Mouse (Mus musculus) urinary bladder, postnatal 25 days (tissue): ENCODE data around the gene Gm21973.
A peak's percentile ranks its signal among the peaks of the same experiment; 100 is the strongest.

Source experiments
- DNase-seq: peaks from one replicate; pipeline ENCODE4 v3.0.0; 2022; ENCODE audit warnings: low spot score

Gm21973 gene

GRCm38 (mm10) chr15:10325080-10325479, at the start of gene Gm21973:
TSS of gene Gm21973 (plus strand) at chr15:10325380.
- DNase-seq = no peak

DNA sequence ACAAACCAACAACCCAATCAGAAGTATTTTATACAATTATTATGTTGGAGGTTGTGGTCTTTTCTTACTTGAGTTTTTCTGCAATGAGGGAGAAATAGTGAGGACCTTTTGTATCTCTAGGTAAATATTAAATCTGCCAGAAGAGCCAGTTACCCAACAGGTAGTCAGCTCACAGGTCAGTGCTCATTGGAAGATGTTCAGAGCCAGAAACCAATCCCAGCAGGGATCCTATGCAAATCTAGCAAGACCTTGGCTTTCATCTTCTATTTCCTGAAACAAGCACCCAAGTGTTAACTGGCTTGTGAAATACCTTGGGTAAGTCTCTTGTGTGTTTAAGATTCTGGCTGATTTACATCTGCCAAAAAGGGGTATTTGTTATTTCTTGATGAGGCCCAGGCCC, 48.8 kb upstream of the Gm21973 start:
- no peak for DNase-seq

DNA sequence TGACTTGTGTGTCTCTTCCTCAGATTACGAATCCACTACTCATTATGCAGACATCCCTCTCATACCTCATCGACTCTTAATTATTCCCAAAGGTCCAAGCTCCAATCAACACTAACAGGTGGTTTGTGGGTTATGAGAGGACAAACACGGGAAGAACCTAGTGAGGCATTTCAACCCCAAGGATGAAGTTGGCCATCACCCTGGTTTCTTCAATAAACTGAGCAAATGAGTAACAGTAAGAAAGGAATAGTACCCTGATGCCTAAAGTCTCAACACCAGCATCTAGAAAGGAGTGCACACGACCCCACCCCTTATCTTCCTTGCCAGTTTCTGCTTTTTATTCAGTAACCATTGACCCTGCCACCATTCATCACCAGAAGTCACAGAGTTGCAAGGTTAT, 47.7 kb upstream of the Gm21973 start:
- DNase-seq = no peak

DNA sequence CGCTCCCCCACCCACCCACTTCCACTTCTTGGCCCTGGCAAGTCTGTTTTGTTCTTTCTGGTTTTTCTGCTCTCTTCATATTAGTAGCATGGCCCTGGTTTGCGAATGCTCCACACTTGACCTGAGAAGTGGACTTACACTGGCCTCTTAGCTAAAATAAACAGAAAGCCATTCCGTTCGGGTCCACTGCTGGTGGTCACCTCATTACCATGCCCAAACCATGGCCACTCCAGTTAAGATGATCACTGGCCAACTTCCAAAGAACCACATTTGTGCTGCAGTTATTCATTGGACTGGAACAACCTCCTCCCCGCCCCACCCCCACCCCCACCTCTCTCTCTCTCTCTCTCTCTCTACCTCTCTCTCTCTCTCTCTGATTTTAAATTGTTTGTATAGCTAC, 43.6 kb upstream of the Gm21973 start:
- DNase-seq = no peak

- no peak for DNase-seq
Observed at GRCm38 (mm10) chr15:10283661-10284060, 41.5 kb upstream of the Gm21973 start.

DNA sequence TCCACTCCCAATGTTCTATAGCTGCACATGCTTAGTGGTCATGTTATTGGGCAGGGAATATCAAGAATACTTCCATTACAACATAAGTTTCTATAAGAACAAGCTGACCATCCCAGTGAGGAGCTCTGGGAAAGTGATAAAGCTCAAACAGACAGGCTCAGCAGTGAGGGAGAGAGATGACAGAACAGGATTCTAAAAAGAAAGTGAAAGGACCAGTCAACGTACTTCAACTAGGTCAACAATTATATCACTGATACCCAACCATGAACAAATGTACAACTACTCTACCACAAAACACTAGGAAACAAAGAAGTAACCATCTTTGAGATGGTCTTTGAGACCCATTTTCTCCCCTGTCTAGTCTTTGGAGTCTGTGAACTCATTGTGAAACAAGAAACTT, 28.6 kb upstream of the Gm21973 start:
- DNase-seq = no peak

DNA sequence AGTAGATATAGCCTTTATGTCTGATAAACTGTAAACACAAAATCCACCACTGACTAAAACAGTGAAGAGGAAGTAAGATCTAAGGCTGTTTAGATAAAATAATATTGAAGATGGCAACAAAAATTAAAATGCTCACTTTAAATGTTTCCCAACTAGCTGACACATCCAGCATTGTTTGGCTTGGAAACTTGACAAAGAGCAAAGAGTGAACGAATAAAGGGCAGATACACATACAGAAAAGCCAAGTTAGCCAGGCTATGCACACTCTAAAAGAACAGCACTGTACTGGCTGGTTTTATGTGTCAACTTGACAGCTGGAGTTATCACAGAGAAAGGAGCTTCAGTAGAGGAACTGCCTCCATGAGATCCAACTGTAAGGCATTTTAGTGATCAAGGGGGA, 27.1 kb upstream of the Gm21973 start:
- DNase-seq = no peak

DNA sequence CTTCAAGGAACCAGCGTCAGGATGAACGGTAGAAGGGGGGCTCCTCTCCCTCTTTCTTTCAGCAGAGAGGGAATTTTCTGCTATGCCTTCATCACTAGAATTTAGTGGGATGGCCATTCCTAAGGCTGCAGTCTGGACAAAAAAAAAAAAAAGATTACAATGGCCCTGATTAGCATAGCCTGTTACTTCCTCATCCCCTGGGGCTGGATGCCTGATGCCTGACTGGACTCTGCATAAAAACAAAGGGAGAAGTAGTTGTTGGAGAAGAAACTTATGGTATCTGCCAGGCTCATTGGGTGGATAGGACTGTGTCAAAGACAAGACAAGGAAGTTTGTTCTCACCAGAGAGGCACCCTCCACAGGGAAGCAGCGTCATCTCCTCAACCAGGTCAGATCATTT, 25.7 kb upstream of the Gm21973 start:
- DNase-seq = no peak

- DNase-seq = no peak
Observed at GRCm38 (mm10) chr15:10306461-10306860, 18.7 kb upstream of the Gm21973 start.

- DNase-seq = no peak
Observed at GRCm38 (mm10) chr15:10311826-10312225, 13.4 kb upstream of the Gm21973 start.

DNA sequence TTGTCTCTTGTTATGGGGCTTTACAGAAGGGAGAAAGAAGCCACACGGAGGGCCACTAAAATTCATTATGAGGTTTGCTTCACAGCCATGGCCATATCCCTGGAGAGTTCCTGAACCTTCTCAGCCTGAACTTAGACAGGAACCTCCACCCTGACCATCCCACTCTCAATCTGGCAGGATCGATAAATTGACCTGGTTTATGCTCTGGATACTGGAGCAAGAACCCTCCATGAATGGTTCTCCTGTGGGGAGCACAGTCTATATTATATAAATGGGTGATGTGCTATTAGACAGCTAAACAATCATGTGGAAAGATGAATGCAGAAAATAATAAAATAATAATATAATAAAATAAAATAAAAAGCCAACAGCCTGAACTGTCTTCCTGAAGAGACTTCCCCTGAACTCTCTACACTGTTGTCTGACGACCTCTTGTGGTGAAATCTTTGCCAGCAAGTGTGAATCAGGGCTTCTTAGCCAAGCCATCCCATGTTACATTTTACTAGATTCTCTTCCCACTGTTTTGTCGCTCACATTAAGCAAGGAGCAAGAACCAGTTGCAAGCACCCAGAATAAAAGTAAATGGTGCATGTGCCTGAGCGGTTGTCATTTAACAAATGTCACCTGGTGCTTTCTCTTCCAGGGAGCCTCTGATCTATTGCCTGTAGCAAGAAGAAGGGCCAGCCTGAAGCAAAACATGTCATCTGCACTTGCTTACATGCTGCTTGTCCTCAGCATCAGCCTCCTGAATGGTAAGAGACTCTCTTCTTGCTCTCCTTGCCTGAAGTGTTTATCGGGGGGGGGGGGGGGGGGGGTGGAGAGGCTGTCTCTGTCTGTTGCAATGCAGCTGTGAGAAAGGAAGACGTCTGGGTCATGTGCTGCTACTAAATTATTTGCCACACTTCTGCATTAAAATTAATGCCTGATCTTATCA, 11.4 kb upstream of the Gm21973 start:
- peak; percentile 41 for DNase-seq

GRCm38 (mm10) chr15:10330626-10331025, 5.4 kb downstream of the Gm21973 start:
- DNase-seq = no peak

GRCm38 (mm10) chr15:10332566-10332965, 7.4 kb downstream of the Gm21973 start:
- no peak for DNase-seq

DNA sequence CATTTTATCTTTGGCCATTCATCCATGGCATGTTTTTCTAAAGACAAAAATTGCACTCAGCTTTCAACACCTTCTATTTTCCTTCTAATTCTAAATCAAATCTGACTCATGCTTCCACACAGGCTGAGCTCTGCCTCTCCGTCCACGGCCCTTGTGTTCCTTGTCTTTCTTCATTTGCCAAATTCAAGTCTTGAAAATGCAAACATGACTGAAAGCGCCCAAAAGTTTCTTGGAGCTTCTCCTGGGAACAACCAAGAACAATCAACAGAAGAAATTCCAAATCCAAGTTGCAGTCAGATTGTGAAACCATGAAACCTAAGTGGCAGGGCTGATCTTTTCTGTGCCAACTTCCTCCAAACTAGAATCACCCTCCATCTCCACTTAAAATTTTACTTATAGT, 13.4 kb downstream of the Gm21973 start:
- DNase-seq = no peak

DNA sequence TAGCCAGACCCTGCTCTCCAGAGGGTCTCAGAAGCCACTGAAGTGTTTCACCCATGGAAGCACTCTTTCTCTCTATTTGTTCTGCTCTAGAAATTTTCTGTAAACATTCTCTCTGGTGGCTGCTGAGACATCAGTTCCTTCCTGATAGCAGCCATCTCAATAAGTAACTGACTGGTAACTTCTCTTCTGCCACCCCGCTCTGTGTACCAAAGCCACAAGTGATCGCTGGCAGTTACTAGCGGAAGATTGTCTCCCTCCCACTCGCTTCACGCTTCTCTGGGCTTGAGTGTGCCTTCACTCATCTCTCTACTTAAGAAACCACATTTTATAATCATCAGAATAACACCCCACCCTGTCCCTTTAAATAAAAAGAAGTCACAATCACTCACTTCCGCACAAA, 21.9 kb downstream of the Gm21973 start:
- no peak for DNase-seq

DNA sequence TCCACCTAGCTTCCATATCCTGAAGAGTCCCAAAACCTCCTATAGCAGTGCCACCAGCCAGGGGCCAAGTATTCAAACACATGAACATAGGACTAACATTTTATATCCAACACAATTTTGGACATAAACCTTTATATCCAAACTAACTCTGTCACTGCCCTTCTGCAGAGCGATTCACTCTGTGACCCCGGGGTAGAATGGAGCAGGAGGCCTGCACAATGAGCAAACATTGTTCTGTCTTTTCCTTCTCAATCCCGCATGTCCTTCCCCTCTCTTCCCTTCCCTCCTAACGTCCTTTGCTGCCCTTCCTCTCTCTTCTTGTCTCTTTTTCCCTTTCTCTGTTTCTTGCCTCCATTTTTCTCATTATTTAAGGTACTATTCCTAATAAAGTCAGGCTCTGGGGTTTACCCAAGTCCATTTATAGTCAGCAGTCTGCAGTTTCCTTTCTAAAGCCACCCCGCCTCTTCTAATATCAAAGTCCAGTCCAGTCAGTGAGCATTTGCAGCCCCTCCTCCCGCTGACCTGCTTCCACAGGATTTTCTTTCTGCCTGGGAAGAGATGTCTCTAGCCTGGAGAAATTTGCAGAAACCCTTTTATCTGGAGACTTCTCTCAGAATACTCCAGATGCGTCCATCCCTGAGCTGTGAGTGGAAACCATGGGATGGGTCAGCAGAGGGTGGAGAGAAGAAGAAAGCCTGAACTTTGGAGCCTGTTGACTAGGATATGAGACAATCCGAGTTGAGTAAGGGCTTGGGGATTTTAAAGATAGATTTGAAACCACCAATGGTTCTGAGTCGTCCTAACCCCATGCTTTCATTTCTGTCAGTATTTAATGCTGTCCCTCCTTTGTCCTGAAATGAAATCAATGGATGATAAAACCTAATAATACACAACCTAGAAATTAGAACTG, 33.1 kb downstream of the Gm21973 start, which contains the start of gene Agxt2:
Gene Agxt2 (plus strand): TSS at position 494 of the 910 bp plus-strand sequence.
- DNase-seq = no peak

GRCm38 (mm10) chr15:10366331-10366730, 41.2 kb downstream of the Gm21973 start:
- DNase-seq = no peak

- DNase-seq = no peak
Observed at GRCm38 (mm10) chr15:10375404-10375803, 50.2 kb downstream of the Gm21973 start.

DNA sequence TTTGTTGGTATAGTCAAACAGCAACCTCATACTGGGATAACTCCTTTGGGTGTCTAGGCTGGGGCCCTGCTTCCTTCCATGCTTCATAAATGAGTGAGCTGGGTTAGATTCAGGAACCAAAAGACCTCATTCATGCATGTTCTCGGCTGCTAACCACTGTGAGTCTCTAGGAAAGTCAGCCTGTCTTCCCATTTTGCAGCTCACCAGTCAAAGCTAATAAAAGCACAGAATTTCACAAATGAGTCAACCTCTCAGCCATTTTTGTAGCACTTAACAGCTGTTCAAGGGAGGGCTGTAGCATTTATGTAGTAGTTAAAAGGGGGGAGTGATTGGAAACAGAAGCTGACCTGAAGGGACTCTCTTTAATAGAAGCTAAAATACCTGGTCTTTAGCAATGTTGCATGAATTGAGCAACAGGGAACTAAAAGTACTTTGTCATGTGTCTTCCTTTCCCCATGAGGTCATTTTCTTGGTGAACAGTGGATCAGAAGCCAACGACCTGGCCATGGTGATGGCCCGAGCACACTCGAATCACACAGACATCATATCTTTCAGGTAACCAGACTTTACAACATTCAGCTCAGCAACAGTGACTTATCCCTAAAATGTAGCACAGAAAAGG, 53.3 kb downstream of the Gm21973 start:
- no peak for DNase-seq

GRCm38 (mm10) chr15:10379757-10380458, 54.7 kb downstream of the Gm21973 start:
- no peak for DNase-seq

- DNase-seq = no peak
Observed at GRCm38 (mm10) chr15:10387263-10387662, 62.1 kb downstream of the Gm21973 start.

- no peak for DNase-seq
Observed at GRCm38 (mm10) chr15:10399795-10400194, 74.6 kb downstream of the Gm21973 start.
